Mouse (Mus musculus) cerebellum, adult 2 months (tissue): Measurements from ENCODE around the gene Arhgef3.

ENCODE experiments used
- CTCF ChIP-seq: fragments of 200-500 bp; IDR thresholded peaks from 2 replicates; pipeline ENCODE4 v1.5.1; 2011; ENCODE audit warnings: low read depth, mild to moderate bottlenecking, control low read depth, low read length, moderate library complexity, borderline replicate concordance; ENCODE audit not compliant: insufficient read depth
- POLR2A ChIP-seq: fragments of 200-500 bp; IDR thresholded peaks from 2 replicates; pipeline ENCODE4 v1.6.1; 2011; ENCODE audit warnings: low read length, control low read depth, borderline replicate concordance; ENCODE audit not compliant: insufficient read depth

DNA sequence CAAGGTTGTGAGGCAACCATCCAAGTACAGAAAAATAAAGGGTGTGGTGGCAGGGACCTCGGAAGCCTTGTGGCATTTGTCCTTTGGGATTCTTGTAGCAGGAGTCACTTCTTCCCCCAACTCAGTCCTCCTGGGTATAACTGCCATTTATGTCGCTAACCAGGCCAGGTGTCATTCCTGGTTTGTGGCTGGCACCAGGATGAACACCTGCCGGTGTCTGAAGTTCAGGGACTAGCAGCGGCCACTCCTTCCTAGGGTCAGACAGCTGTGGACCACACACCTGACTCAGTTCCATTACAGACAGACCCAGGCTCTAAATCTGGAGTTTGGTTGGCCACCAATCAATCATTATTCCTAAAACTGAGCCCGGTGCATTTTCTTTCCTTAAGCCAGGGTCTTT is 258.8 kb downstream of the Arhgef3 start:
- TF ChIP-seq CTCF (no peak), POLR2A (no peak)
